Mouse (Mus musculus): ENCODE data around the gene 9430015G10Rik.

DNA sequence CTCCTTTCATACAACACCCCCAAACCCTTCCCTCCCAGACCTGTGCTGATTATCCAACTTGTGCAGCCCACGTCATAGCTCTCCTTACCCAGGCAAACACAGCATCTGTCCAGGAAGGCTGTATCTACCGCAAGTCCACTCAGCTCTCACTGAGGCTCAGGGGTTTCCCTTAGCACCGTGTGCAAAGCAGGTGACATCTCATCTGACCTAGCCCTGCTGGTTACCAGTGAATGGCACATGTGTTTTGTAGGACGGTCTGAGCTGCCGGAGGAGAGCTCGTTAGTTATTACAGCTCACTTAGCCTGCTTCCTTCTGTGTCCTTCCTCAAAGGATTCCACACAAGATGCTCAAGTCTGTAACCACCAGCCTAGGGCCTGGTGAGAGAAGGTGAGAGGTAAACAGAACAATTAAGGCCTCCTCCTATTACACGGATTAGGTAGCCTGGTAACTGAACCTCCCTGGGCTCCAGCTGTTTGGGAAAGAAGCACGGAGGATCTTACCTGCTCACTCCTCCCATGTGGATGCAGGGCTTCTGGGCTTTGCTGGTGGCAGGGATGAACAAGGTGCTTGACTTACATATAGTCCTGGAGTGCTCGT is 11.9 kb upstream of the 9430015G10Rik start:
- TF ChIP-seq CTCF (IDR thresholded peaks at IDR 0.05; ENCODE audit: control insufficient read depth, insufficient read depth, insufficient read length) (no peak), MAX (IDR thresholded peaks at IDR 0.05) (no peak), USF1 (IDR thresholded peaks at IDR 0.05; ENCODE audit: low read depth) (no peak), CEBPB (IDR thresholded peaks at IDR 0.05; ENCODE audit: low read depth) (no peak), FOSL1 (IDR thresholded peaks at IDR 0.05; ENCODE audit: insufficient read depth, low read length, poor library complexity, severe bottlenecking) (no peak), MYOD1 (IDR thresholded peaks at IDR 0.05; ENCODE audit: control insufficient read depth, insufficient read length, low read depth) (no peak)
